Mouse (Mus musculus) MEL (cell line): ENCODE measurements around the gene Scamp2. TPM values are rescaled to one million over a fixed set of nuclear protein-coding genes. Genes with fewer than 3 reads are reported as not detected.

Experiments used
- DNase-seq: peaks from one replicate; pipeline ENCODE4 v3.0.0; 2011; ENCODE audit warnings: low read depth, low spot score
- H3K27ac ChIP-seq: 2 replicates; pipeline ENCODE4 v1.5.1; 2012; ENCODE audit warnings: low read depth, mild to moderate bottlenecking, control low read depth, low read length, moderate library complexity; ENCODE audit not compliant: control insufficient read depth
- H3K27me3 ChIP-seq, 2 experiments: fragments of 150-350 bp in 1 of 2; sonication (generic) in 1 of 2; 2 replicates each; pipeline ENCODE4 v1.6.1; 2012; ENCODE audit warnings: low read length in 2 of 2, mild to moderate bottlenecking in 2 of 2, improper control_type of control experiment in 1 of 2, moderate library complexity in 1 of 2; ENCODE audit not compliant: insufficient read depth in 2 of 2, control insufficient read depth in 1 of 2
- H3K36me3 ChIP-seq, 2 experiments: 2 replicates each; pipeline ENCODE4 v1.6.1; 2012 to 2014; ENCODE audit warnings: low read length in 2 of 2, improper control_type of control experiment in 1 of 2, inconsistent platforms in 1 of 2, mild to moderate bottlenecking in 1 of 2; ENCODE audit not compliant: insufficient read depth in 2 of 2, control insufficient read depth in 1 of 2
- H3K4me1 ChIP-seq, 2 experiments: fragments of 150-350 bp in 1 of 2; sonication (generic) in 1 of 2; 2 replicates each; pipeline ENCODE4 v1.6.1; 2012; ENCODE audit warnings: low read length in 2 of 2, improper control_type of control experiment in 1 of 2, mild to moderate bottlenecking in 1 of 2; ENCODE audit not compliant: insufficient read depth in 2 of 2, control insufficient read depth in 1 of 2
- H3K4me3 ChIP-seq, 2 experiments: fragments of 150-350 bp in 1 of 2; sonication (generic) in 1 of 2; 2 replicates each; pipeline ENCODE4 v1.5.1; 2012; ENCODE audit warnings: low read depth in 2 of 2, low read length in 2 of 2, mild to moderate bottlenecking in 2 of 2, moderate library complexity in 2 of 2, control low read depth in 1 of 2, improper control_type of control experiment in 1 of 2; ENCODE audit not compliant: control insufficient read depth in 1 of 2, insufficient read depth in 1 of 2
- H3K79me2 ChIP-seq: 2 replicates; pipeline ENCODE4 v1.6.1; 2012; ENCODE audit warnings: mild to moderate bottlenecking, low read length, moderate library complexity; ENCODE audit not compliant: control insufficient read depth, poor library complexity, insufficient read depth
- H3K9ac ChIP-seq: 2 replicates; pipeline ENCODE4 v1.6.1; 2012; ENCODE audit warnings: low read depth, mild to moderate bottlenecking, control low read depth, low read length, moderate library complexity; ENCODE audit not compliant: control insufficient read depth, poor library complexity, severe bottlenecking
- H3K9me3 ChIP-seq: fragments of 150-350 bp; sonication (generic); replicated peaks from 2 replicates; pipeline ENCODE4 v1.6.1; 2012; ENCODE audit warnings: mild to moderate bottlenecking, low read length, improper control_type of control experiment, moderate library complexity; ENCODE audit not compliant: insufficient read depth
- CHD1 ChIP-seq: IDR thresholded peaks from 2 replicates; pipeline ENCODE4 v1.6.1; 2012; ENCODE audit warnings: low read depth, mild to moderate bottlenecking, inconsistent platforms, low read length, improper control_type of control experiment
- CHD2 ChIP-seq: IDR thresholded peaks from 2 replicates; pipeline ENCODE4 v1.6.1; 2011; ENCODE audit warnings: low read length, improper control_type of control experiment
- ELF1 ChIP-seq: IDR thresholded peaks from 2 replicates; pipeline ENCODE4 v1.6.1; 2014; ENCODE audit warnings: low read depth, mild to moderate bottlenecking, inconsistent platforms, low read length, improper control_type of control experiment, moderate library complexity
- EP300 ChIP-seq, 2 experiments: IDR thresholded peaks; 2 replicates each; pipeline ENCODE4 v1.6.1; 2011; ENCODE audit warnings: improper control_type of control experiment in 2 of 2, low read length in 2 of 2, low read depth in 1 of 2, mild to moderate bottlenecking in 1 of 2
- GABPA ChIP-seq: IDR thresholded peaks from 2 replicates; pipeline ENCODE4 v1.6.1; 2012; ENCODE audit warnings: low read depth, mild to moderate bottlenecking, inconsistent platforms, low read length, improper control_type of control experiment, moderate library complexity
- GATA1 ChIP-seq: IDR thresholded peaks from 2 replicates; pipeline ENCODE4 v1.6.1; 2011; ENCODE audit warnings: low read depth, low read length, improper control_type of control experiment
- JUND ChIP-seq: IDR thresholded peaks from 2 replicates; pipeline ENCODE4 v1.6.1; 2011; ENCODE audit warnings: low read depth, mild to moderate bottlenecking, improper control_type of control experiment, low read length
- KAT2A ChIP-seq: conservative IDR thresholded peaks from 2 replicates; pipeline ENCODE4 v1.6.1; 2012; ENCODE audit warnings: low read depth, low read length, improper control_type of control experiment, inconsistent platforms
- MAFK ChIP-seq: IDR thresholded peaks from 2 replicates; pipeline ENCODE4 v1.6.1; 2011; ENCODE audit warnings: low read depth, mild to moderate bottlenecking, low read length, improper control_type of control experiment, borderline replicate concordance
- MAX ChIP-seq: IDR thresholded peaks from 2 replicates; pipeline ENCODE4 v1.6.1; 2011; ENCODE audit warnings: low read length, improper control_type of control experiment
- MAZ ChIP-seq: IDR thresholded peaks from 2 replicates; pipeline ENCODE4 v1.6.1; 2012; ENCODE audit warnings: low read depth, mild to moderate bottlenecking, inconsistent platforms, low read length, improper control_type of control experiment
- MEF2A ChIP-seq: IDR thresholded peaks from 2 replicates; pipeline ENCODE4 v1.6.1; 2014; ENCODE audit warnings: low read depth, mild to moderate bottlenecking, inconsistent platforms, low read length, improper control_type of control experiment; ENCODE audit not compliant: poor library complexity, insufficient replicate concordance, severe bottlenecking; ENCODE audit errors: extremely low read depth
- MYC ChIP-seq: IDR thresholded peaks from 2 replicates; pipeline ENCODE4 v1.6.1; 2011; ENCODE audit warnings: low read depth, mild to moderate bottlenecking, low read length, improper control_type of control experiment, moderate library complexity
- NRF1 ChIP-seq: IDR thresholded peaks from 2 replicates; pipeline ENCODE4 v1.6.1; 2014; ENCODE audit warnings: low read depth, mild to moderate bottlenecking, inconsistent platforms, low read length, improper control_type of control experiment, moderate library complexity; ENCODE audit not compliant: poor library complexity, insufficient read depth, severe bottlenecking
- POLR2AphosphoS2 ChIP-seq: IDR thresholded peaks from 2 replicates; pipeline ENCODE4 v1.6.1; 2011; ENCODE audit warnings: low read length, improper control_type of control experiment
- SIN3A ChIP-seq: IDR thresholded peaks from 2 replicates; pipeline ENCODE4 v1.6.1; 2012; ENCODE audit warnings: low read length, improper control_type of control experiment, inconsistent platforms
- SMC3 ChIP-seq: IDR thresholded peaks from 2 replicates; pipeline ENCODE4 v1.6.1; 2011; ENCODE audit warnings: low read depth, low read length, improper control_type of control experiment
- TAL1 ChIP-seq: IDR thresholded peaks from 2 replicates; pipeline ENCODE4 v1.6.1; 2012; ENCODE audit warnings: mild to moderate bottlenecking, inconsistent platforms, low read length, moderate library complexity, mixed read lengths
- TCF12 ChIP-seq: IDR thresholded peaks from 2 replicates; pipeline ENCODE4 v1.6.1; 2014; ENCODE audit warnings: low read depth, mild to moderate bottlenecking, inconsistent platforms, low read length, improper control_type of control experiment, moderate library complexity
- USF1 ChIP-seq: IDR thresholded peaks from 2 replicates; pipeline ENCODE4 v1.6.1; 2014; ENCODE audit warnings: low read depth, mild to moderate bottlenecking, inconsistent platforms, low read length, improper control_type of control experiment, moderate library complexity
- USF2 ChIP-seq, 2 experiments: IDR thresholded peaks; 2 replicates each; pipeline ENCODE4 v1.6.1; 2011 to 2012; ENCODE audit warnings: improper control_type of control experiment in 2 of 2, low read length in 2 of 2, borderline replicate concordance in 1 of 2, inconsistent platforms in 1 of 2, low read depth in 1 of 2, mild to moderate bottlenecking in 1 of 2; ENCODE audit not compliant: insufficient read depth in 1 of 2
- ZMIZ1 ChIP-seq: IDR thresholded peaks from 2 replicates; pipeline ENCODE4 v1.6.1; 2012; ENCODE audit warnings: low read depth, mild to moderate bottlenecking, inconsistent platforms, low read length, improper control_type of control experiment, moderate library complexity
- polyA plus RNA-seq, 2 experiments: library from polyadenylated mRNA; stranded (reverse) in 1 of 2; unstranded in 1 of 2; fragments of >175 nt in 1 of 2; fragments of >200 nt in 1 of 2; gene quantifications; 2 replicates each; pipeline versions ENCODE4 v1.2.1 to v1.2.4; 2012; ENCODE audit warnings: low replicate concordance in 2 of 2, low read depth in 1 of 2; ENCODE audit not compliant: insufficient read length in 2 of 2, insufficient read depth in 1 of 2, missing spikeins in 1 of 2
- total RNA-seq: library from RNA; depleted of rRNA; stranded (reverse); fragments of 300-350 nt; gene quantifications from 2 replicates; pipeline ENCODE4 v1.2.3, GENCODE M21; 2012

Gene Scamp2
- total and polyA plus RNA-seq, 3 experiments: 35.4 to 51.4 TPM; not detected in 1

- Histone ChIP-seq H3K27ac (no peak within 1 kb of the TSS), H3K4me1 (peaks cover 0 to 7% of the 10 kb centered on the region in 2 experiments; a peak in 1 of 4 replicates)
- no peak for TF ChIP-seq MEF2A
- TF ChIP-seq JUND: no peak
- no peak for TF ChIP-seq TAL1
- TF ChIP-seq SMC3: no peak
- no peak for TF ChIP-seq MAZ
- TF ChIP-seq NRF1: no peak
- no peak for TF ChIP-seq MAX
- TF ChIP-seq USF2 (IDR thresholded peaks at IDR 0.05; ENCODE audit: borderline replicate concordance in 1 of 2, insufficient read depth in 1 of 2, low read depth in 1 of 2, low read length in 2 of 2): no peak
- no peak for TF ChIP-seq TCF12
- TF ChIP-seq, all 39 proteins: peak for 0
- no peak for DNase-seq
- Histone ChIP-seq H3K9me3 (no peaks in the 10 kb centered on the region), H3K9ac (no peak within 1 kb of the TSS), H3K79me2 (no peaks in the 10 kb centered on the region), H3K4me3 (no peak within 1 kb of the TSS), H3K36me3 (no peaks in the 10 kb centered on the region), H3K27me3 (no peaks in the 10 kb centered on the region)
Observed at GRCm38 (mm10) chr9:57620674-57621073, 59.9 kb downstream of the Scamp2 start, which contains the start of gene Lman1l. TSS of gene Lman1l (minus strand) at chr9:57620774.

GRCm38 (mm10) chr9:57624295-57624694 is 63.6 kb downstream of the Scamp2 start:
- Histone ChIP-seq H3K4me1 (0 out of 4 replicates have a peak, but pooled peaks cover 0 to 3% of the 10 kb centered on the region in 2 experiments), H3K79me2 (no peaks in the 10 kb centered on the region), H3K4me3 (no peak overlapping the region), H3K27ac (no peak overlapping the region), H3K9me3 (no peaks in the 10 kb centered on the region), H3K36me3 (peaks cover 0 to 2% of the 10 kb centered on the region in 2 experiments; a peak in 1 of 4 replicates), H3K27me3 (no peaks in the 10 kb centered on the region), H3K9ac (no peak overlapping the region)
- no peak for TF ChIP-seq CHD1
- TF ChIP-seq POLR2AphosphoS2: peak; percentile 77
- DNase-seq: no peak

- H3K27me3 ChIP-seq: no peaks in the 10 kb centered on the region
- H3K79me2 ChIP-seq: no peaks in the 10 kb centered on the region
- no peaks in the 10 kb centered on the region for H3K9me3 ChIP-seq
- no peak overlapping the region for H3K9ac ChIP-seq
- no peak overlapping the region for H3K4me3 ChIP-seq
- no peak for DNase-seq
- TF ChIP-seq GATA1 (no peak), USF1 (no peak), ELF1 (no peak), MYC (no peak), MAX (no peak), KAT2A (no peak), CHD1 (no peak), EP300 (IDR thresholded peaks at IDR 0.05; ENCODE audit: low read depth in 1 of 2, low read length in 2 of 2) (no peak), MAFK (no peak), GABPA (no peak), CHD2 (no peak), SIN3A (no peak), POLR2AphosphoS2 (no peak; the same call in 1 of the 2 replicates), ZMIZ1 (no peak)
- no peak overlapping the region for H3K27ac ChIP-seq
- H3K4me1 ChIP-seq: 0 out of 4 replicates have a peak, but pooled peaks cover 0 to 3% of the 10 kb centered on the region in 2 experiments
- peaks cover 0 to 5% of the 10 kb centered on the region in 2 experiments; a peak in 1 of 4 replicates for H3K36me3 ChIP-seq
Observed at GRCm38 (mm10) chr9:57625674-57626500, 65.1 kb downstream of the Scamp2 start.
